Mouse (Mus musculus): Measurements from ENCODE around the gene Slain2. TPM values are rescaled to one million over a fixed set of nuclear protein-coding genes. Genes with fewer than 3 reads are reported as not detected.

Slain2 gene
- polyA plus RNA-seq, 1 experiment from 2014 or later = 24.0 TPM

DNA sequence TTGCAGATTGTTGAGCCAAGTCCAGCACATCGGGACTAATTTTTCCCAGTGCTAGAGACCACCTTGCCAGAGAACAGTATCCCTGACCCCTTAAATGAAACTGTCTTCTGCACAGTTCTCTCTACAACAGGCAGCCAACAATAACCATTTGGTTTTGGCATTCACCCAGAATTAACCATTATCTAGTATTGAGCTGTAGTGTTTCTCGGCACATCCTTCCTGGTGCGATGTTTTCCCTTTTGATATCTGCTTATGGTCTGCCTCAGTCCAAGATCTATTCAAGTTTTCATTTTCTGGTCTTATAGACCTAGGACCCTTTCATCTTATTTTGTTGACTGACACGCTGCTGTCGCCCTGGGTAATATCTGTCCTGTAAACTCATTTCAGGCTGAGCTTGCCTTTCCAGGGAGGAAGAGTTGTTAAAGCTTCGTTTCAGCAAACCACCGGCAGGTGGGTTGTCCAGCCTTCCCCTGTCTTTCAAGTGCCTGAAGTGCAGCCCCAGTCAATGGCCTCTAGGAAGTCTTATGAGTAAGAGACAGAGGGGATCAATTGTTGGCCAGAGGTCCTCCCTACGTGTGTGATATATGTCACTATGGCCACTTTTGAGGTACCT is 5.7 kb upstream of the Slain2 start:
- H3K9ac ChIP-seq (ENCODE audit: low read length) = no peak overlapping the region
- H3K4me2 ChIP-seq (ENCODE audit: low read depth, low read length) = no peak overlapping the region
- H3K27ac ChIP-seq (ENCODE audit: low read length) = 0 out of 2 replicates have a peak overlapping the region, but pooled peaks have one; percentile 4
- H3K4me3 ChIP-seq (ENCODE audit: low read length) = no peak overlapping the region
- H3K4me1 ChIP-seq (ENCODE audit: control insufficient read depth, insufficient read depth, low read length) = peaks cover 40% of the 10 kb centered on the region
- no peaks in the 10 kb centered on the region for H3K36me3 ChIP-seq (ENCODE audit: control insufficient read depth, insufficient read depth)
- 57% methylated on average over 8 of the region's 8 CpGs for WGBS
- no peak for ATAC-seq (replicated peaks; ENCODE audit: extremely low read depth, insufficient read depth, low FRiP score)
- no peaks in the 10 kb centered on the region for H3K9me3 ChIP-seq (replicated peaks; ENCODE audit: control insufficient read depth, low read length)
- no peaks in the 10 kb centered on the region for H3K27me3 ChIP-seq (ENCODE audit: control insufficient read depth, insufficient read depth, low read length)

DNA sequence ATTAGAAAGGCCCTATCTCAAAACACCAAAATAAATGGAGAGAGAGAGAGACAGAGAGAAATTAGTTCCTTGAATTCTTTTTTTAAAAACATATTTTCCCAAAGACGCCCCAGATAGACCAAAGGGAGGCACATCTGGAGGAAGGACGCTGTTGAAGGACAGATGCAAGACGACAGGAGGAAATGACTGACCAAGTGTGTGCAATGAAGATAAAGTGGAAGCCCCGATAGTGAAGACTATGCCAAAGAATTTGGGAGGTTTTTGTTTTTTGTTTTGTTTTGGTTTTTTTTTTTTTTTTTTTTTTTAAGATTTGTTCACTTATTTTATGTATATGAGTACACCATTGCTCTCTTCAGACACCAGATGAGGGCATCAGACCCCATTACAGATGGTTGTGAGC is 4.7 kb upstream of the Slain2 start:
- ATAC-seq (replicated peaks; ENCODE audit: extremely low read depth, insufficient read depth, low FRiP score) = no peak
- H3K9ac ChIP-seq (ENCODE audit: low read length) = no peak overlapping the region
- H3K27ac ChIP-seq (ENCODE audit: low read length) = no peak overlapping the region
- no peak overlapping the region for H3K4me2 ChIP-seq (ENCODE audit: low read depth, low read length)
- 61% methylated on average over 4 of the region's 4 CpGs for WGBS
- no peaks in the 10 kb centered on the region for H3K9me3 ChIP-seq (replicated peaks; ENCODE audit: control insufficient read depth, low read length)
- no peaks in the 10 kb centered on the region for H3K36me3 ChIP-seq (ENCODE audit: control insufficient read depth, insufficient read depth)
- no peak overlapping the region for H3K4me3 ChIP-seq (ENCODE audit: low read length)
- H3K4me1 ChIP-seq (ENCODE audit: control insufficient read depth, insufficient read depth, low read length) = peaks cover 36% of the 10 kb centered on the region
- no peaks in the 10 kb centered on the region for H3K27me3 ChIP-seq (ENCODE audit: control insufficient read depth, insufficient read depth, low read length)

- no peaks in the 10 kb centered on the region for H3K36me3 ChIP-seq (ENCODE audit: control insufficient read depth, insufficient read depth)
- H3K4me1 ChIP-seq (ENCODE audit: control insufficient read depth, insufficient read depth, low read length) = peaks cover 33% of the 10 kb centered on the region
- H3K27me3 ChIP-seq (ENCODE audit: control insufficient read depth, insufficient read depth, low read length) = no peaks in the 10 kb centered on the region
- H3K9ac ChIP-seq (ENCODE audit: low read length) = no peak overlapping the region
- no peak overlapping the region for H3K4me2 ChIP-seq (ENCODE audit: low read depth, low read length)
- H3K27ac ChIP-seq (ENCODE audit: low read length) = peak overlapping the region; percentile 27; the same call in 1 of the 2 replicates
- 83% methylated on average over 1 of the region's 1 CpGs for WGBS
- no peak for ATAC-seq (replicated peaks; ENCODE audit: extremely low read depth, insufficient read depth, low FRiP score)
- H3K4me3 ChIP-seq (ENCODE audit: low read length) = no peak overlapping the region
- H3K9me3 ChIP-seq (replicated peaks; ENCODE audit: control insufficient read depth, low read length) = no peaks in the 10 kb centered on the region
Measured at GRCm38 (mm10) chr5:72910373-72910772, 3.7 kb upstream of the Slain2 start.

DNA sequence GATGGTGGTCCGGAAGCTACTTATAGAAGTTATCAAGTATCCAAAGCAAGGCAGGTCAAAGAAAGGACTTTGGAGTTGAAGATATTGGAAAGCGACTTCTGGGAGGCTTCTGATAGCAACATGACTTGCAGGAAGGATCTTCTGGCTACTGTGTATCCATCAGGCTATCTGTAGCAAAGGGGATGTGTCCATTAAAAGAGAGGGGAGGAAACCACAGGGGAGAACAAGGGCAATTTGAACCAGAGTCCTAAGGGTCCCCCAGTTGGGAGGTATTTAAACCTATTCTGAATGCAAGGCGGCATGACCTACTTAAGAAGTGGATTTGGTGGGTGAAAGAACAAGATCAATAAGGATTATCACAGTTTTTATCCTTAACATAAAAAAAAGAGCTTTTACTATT is 2.8 kb upstream of the Slain2 start:
- Histone ChIP-seq H3K9me3 (replicated peaks; ENCODE audit: control insufficient read depth, low read length) (no peaks in the 10 kb centered on the region), H3K27me3 (ENCODE audit: control insufficient read depth, insufficient read depth, low read length) (no peaks in the 10 kb centered on the region), H3K36me3 (ENCODE audit: control insufficient read depth, insufficient read depth) (no peaks in the 10 kb centered on the region), H3K4me2 (ENCODE audit: low read depth, low read length) (no peak overlapping the region), H3K27ac (ENCODE audit: low read length) (no peak overlapping the region), H3K9ac (ENCODE audit: low read length) (no peak overlapping the region), H3K4me1 (ENCODE audit: control insufficient read depth, insufficient read depth, low read length) (peaks cover 33% of the 10 kb centered on the region), H3K4me3 (ENCODE audit: low read length) (no peak overlapping the region)
- 83% methylated on average over 3 of the region's 3 CpGs for WGBS
- no peak for ATAC-seq (replicated peaks; ENCODE audit: extremely low read depth, insufficient read depth, low FRiP score)

GRCm38 (mm10) chr5:72914633-72915561 is 793 bp downstream of the Slain2 start:
- peak; percentile 18 for ATAC-seq (replicated peaks; ENCODE audit: extremely low read depth, insufficient read depth, low FRiP score)
- under 1% methylated on average over 66 of the region's 66 CpGs for WGBS
- H3K9ac ChIP-seq (ENCODE audit: low read length) = peak overlapping the region; percentile 99
- H3K27me3 ChIP-seq (ENCODE audit: control insufficient read depth, insufficient read depth, low read length) = no peaks in the 10 kb centered on the region
- H3K36me3 ChIP-seq (ENCODE audit: control insufficient read depth, insufficient read depth) = no peaks in the 10 kb centered on the region
- no peaks in the 10 kb centered on the region for H3K9me3 ChIP-seq (replicated peaks; ENCODE audit: control insufficient read depth, low read length)
- H3K27ac ChIP-seq (ENCODE audit: low read length) = peak overlapping the region; percentile 98
- peaks cover 41% of the 10 kb centered on the region for H3K4me1 ChIP-seq (ENCODE audit: control insufficient read depth, insufficient read depth, low read length)
- H3K4me3 ChIP-seq (ENCODE audit: low read length) = peak overlapping the region; percentile 76
- peak overlapping the region; percentile 71 for H3K4me2 ChIP-seq (ENCODE audit: low read depth, low read length)

DNA sequence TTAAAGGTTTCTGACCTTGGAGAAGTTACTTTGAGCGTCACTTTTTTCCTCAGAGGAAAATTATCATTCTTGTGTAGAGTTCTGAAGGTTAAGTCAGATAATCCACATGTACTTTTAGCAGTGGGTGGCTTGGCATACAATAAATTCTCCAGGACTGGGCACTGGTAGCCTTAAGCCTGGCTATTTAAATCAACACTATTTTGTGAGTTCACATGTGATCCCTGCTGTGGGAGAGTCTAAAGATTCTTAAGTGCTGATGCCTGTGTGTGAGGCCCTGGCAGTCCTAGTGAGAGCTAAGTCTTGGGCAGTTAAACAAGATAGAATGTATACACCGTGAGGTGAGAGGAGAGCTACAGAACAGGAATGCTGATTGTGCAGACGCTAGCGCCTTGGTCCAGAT is 1.9 kb downstream of the Slain2 start:
- H3K9me3 ChIP-seq (replicated peaks; ENCODE audit: control insufficient read depth, low read length) = no peaks in the 10 kb centered on the region
- H3K27me3 ChIP-seq (ENCODE audit: control insufficient read depth, insufficient read depth, low read length) = no peaks in the 10 kb centered on the region
- peaks cover 39% of the 10 kb centered on the region for H3K4me1 ChIP-seq (ENCODE audit: control insufficient read depth, insufficient read depth, low read length)
- peak overlapping the region; percentile 76 for H3K4me3 ChIP-seq (ENCODE audit: low read length)
- H3K36me3 ChIP-seq (ENCODE audit: control insufficient read depth, insufficient read depth) = no peaks in the 10 kb centered on the region
- WGBS = 18% methylated on average over 4 of the region's 4 CpGs
- no peak for ATAC-seq (replicated peaks; ENCODE audit: extremely low read depth, insufficient read depth, low FRiP score)
- H3K4me2 ChIP-seq (ENCODE audit: low read depth, low read length) = peak overlapping the region; percentile 71
- peak overlapping the region; percentile 98 for H3K27ac ChIP-seq (ENCODE audit: low read length)
- peak overlapping the region; percentile 99 for H3K9ac ChIP-seq (ENCODE audit: low read length)

DNA sequence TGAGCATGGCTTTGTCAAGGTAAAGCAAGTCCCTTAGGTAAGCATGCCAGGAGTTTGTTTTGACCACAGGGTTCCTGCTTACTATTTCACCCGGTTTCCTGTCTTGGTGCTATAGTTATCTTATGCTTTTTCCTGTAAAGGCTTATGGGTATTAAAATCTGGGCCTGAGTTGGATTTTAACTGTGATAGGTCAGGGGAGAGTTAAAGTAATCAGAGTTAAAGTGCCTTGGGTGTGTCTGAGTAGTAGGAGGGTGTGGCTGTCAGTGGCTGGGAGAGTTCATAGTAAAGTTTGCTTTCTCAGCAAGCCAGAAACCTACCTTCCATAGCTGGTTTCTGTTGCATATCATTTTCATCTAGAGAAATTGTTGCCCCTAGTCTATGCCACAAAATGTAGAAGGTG is 2.7 kb downstream of the Slain2 start:
- H3K27me3 ChIP-seq (ENCODE audit: control insufficient read depth, insufficient read depth, low read length) = no peaks in the 10 kb centered on the region
- peak overlapping the region; percentile 71 for H3K4me2 ChIP-seq (ENCODE audit: low read depth, low read length)
- peak overlapping the region; percentile 98 for H3K27ac ChIP-seq (ENCODE audit: low read length)
- no peak for ATAC-seq (replicated peaks; ENCODE audit: extremely low read depth, insufficient read depth, low FRiP score)
- H3K9me3 ChIP-seq (replicated peaks; ENCODE audit: control insufficient read depth, low read length) = no peaks in the 10 kb centered on the region
- H3K9ac ChIP-seq (ENCODE audit: low read length) = peak overlapping the region; percentile 99
- H3K36me3 ChIP-seq (ENCODE audit: control insufficient read depth, insufficient read depth) = no peaks in the 10 kb centered on the region
- WGBS = 14% methylated on average over 1 of the region's 1 CpGs
- peaks cover 40% of the 10 kb centered on the region for H3K4me1 ChIP-seq (ENCODE audit: control insufficient read depth, insufficient read depth, low read length)
- H3K4me3 ChIP-seq (ENCODE audit: low read length) = peak overlapping the region; percentile 76

DNA sequence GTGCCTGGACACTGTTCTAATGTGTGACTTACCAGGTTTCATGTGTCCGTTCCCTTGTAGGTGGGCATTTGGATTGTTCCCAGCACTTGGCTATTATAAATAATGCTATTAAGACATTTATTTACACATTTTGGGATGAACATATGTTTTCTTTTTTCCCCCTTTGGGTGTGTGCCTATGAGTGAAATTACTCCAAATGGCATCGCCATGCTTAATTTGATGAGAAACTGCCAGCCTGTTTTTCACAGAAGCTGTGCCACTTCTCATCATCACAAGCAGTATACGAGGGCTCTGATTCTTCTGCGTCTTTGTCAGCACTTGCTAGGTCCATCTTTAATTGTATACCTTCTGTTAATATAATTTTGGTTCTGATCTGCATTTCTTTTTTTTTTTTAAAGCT is 6.3 kb downstream of the Slain2 start:
- Histone ChIP-seq H3K4me1 (ENCODE audit: control insufficient read depth, insufficient read depth, low read length) (peaks cover 52% of the 10 kb centered on the region), H3K9me3 (replicated peaks; ENCODE audit: control insufficient read depth, low read length) (no peaks in the 10 kb centered on the region), H3K4me2 (ENCODE audit: low read depth, low read length) (no peak overlapping the region), H3K9ac (ENCODE audit: low read length) (no peak overlapping the region), H3K27me3 (ENCODE audit: control insufficient read depth, insufficient read depth, low read length) (no peaks in the 10 kb centered on the region), H3K4me3 (ENCODE audit: low read length) (no peak overlapping the region), H3K27ac (ENCODE audit: low read length) (no peak overlapping the region), H3K36me3 (ENCODE audit: control insufficient read depth, insufficient read depth) (no peaks in the 10 kb centered on the region)
- no peak for ATAC-seq (replicated peaks; ENCODE audit: extremely low read depth, insufficient read depth, low FRiP score)
- 89% methylated on average over 4 of the region's 4 CpGs for WGBS

GRCm38 (mm10) chr5:72921171-72921570 is 7.1 kb downstream of the Slain2 start:
- Histone ChIP-seq H3K4me2 (ENCODE audit: low read depth, low read length) (no peak overlapping the region), H3K4me1 (ENCODE audit: control insufficient read depth, insufficient read depth, low read length) (peaks cover 52% of the 10 kb centered on the region), H3K27me3 (ENCODE audit: control insufficient read depth, insufficient read depth, low read length) (no peaks in the 10 kb centered on the region), H3K9me3 (replicated peaks; ENCODE audit: control insufficient read depth, low read length) (no peaks in the 10 kb centered on the region), H3K4me3 (ENCODE audit: low read length) (no peak overlapping the region), H3K27ac (ENCODE audit: low read length) (no peak overlapping the region), H3K9ac (ENCODE audit: low read length) (no peak overlapping the region), H3K36me3 (ENCODE audit: control insufficient read depth, insufficient read depth) (no peaks in the 10 kb centered on the region)
- 75% methylated on average over 8 of the region's 8 CpGs for WGBS
- no peak for ATAC-seq (replicated peaks; ENCODE audit: extremely low read depth, insufficient read depth, low FRiP score)

All from heart, embryonic 16.5 days (tissue).